Mouse (Mus musculus) testis, adult 2 months (tissue): Measurements from ENCODE around the gene Xlr3c. TPM values are rescaled to one million over a fixed set of nuclear protein-coding genes. Genes with fewer than 3 reads are reported as not detected.
A peak's percentile ranks its signal among the peaks of the same experiment; 100 is the strongest.
"Not testable (repeated sequence)": the region's sequence is repeated elsewhere in the genome, so short reads cannot be mapped to it uniquely, and the experiment has no call there.

ENCODE experiments used
- H3K27ac ChIP-seq: fragments of 200-500 bp; 2 replicates; pipeline ENCODE4 v1.5.1; 2012; ENCODE audit warnings: low read depth, low read length; ENCODE audit not compliant: control insufficient read depth, insufficient read depth
- H3K27me3 ChIP-seq: fragments of 200-500 bp; 2 replicates; pipeline ENCODE4 v1.6.1; 2012; ENCODE audit warnings: mild to moderate bottlenecking, low read length, moderate library complexity; ENCODE audit not compliant: control insufficient read depth, insufficient read depth
- H3K36me3 ChIP-seq: fragments of 200-500 bp; 2 replicates; pipeline ENCODE4 v1.6.1; 2012; ENCODE audit warnings: mild to moderate bottlenecking, low read length; ENCODE audit not compliant: control insufficient read depth, insufficient read depth
- H3K4me1 ChIP-seq: fragments of 200-500 bp; 2 replicates; pipeline ENCODE4 v1.6.1; 2012; ENCODE audit warnings: low read length; ENCODE audit not compliant: control insufficient read depth, insufficient read depth
- H3K4me3 ChIP-seq: fragments of 200-500 bp; 2 replicates; pipeline ENCODE4 v1.5.1; 2012; ENCODE audit warnings: low read depth, mild to moderate bottlenecking, low read length, moderate library complexity, mixed read lengths; ENCODE audit not compliant: control insufficient read depth
- CTCF ChIP-seq: fragments of 200-500 bp; IDR thresholded peaks from 2 replicates; pipeline ENCODE4 v1.5.1; 2012; ENCODE audit warnings: low read depth, mild to moderate bottlenecking, inconsistent platforms, low read length, moderate library complexity; ENCODE audit not compliant: control insufficient read depth, insufficient read depth, insufficient replicate concordance
- POLR2A ChIP-seq: fragments of 200-500 bp; IDR thresholded peaks from 2 replicates; pipeline ENCODE4 v1.6.1; 2012; ENCODE audit warnings: low read depth, mild to moderate bottlenecking, inconsistent platforms, low read length, moderate library complexity; ENCODE audit not compliant: control insufficient read depth
- polyA plus RNA-seq: library from polyadenylated mRNA; depleted of rRNA; stranded (reverse); fragments of >200 nt; gene quantifications from 2 replicates; pipeline ENCODE4 v1.2.3, GENCODE M21; 2012; rRNA removed

The Xlr3c gene
- 0.51 and 1.0 TPM in 2 replicates for polyA plus RNA-seq

DNA sequence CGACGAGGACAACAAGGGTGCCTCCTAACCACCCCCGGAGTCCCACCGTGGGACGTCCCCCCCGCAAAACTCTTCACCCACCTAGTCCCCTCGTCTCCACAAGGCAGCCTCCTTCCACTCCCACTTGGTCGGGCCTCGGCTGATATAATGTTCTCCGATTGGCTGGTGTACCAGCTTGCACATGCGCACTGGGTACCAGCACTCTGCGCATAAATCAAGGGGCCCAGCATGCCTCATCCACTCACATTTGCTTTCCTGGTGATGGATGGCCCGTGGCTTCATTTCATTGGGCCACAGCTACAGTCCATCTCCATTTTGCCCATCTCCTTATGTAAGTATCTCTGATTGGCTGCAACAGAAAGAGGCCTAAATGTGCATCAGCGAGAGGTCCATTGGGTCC is at the start of gene Xlr3c:
Gene Xlr3c (minus strand): TSS at position 121 of the 400 bp plus-strand sequence.
- H3K27ac ChIP-seq, H3K4me1 ChIP-seq, H3K27me3 ChIP-seq, H3K36me3 ChIP-seq: not testable (repeated sequence)
- peak within 1 kb of the TSS; percentile 9; the same call in 1 of the 2 replicates for H3K4me3 ChIP-seq

DNA sequence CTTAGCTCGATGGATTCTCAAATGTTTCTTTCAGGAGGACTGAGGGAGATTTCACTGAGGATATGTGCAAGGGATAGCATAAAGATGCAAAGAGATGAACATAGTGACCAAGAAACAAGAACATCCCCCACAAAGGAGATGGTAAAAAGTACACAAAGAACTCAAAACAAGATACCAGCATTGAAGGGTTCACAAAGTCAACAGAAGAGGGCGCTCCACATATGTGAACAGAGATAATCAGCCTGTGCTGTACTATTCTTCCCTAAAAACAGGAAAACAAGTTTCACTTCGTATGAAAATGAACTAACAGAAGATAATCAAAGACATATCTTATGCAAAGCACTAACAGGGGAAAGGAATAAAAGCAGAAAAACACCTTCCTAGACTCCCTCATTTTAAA is 47.3 kb upstream of the Xlr3c start:
- no peaks in the 10 kb centered on the region for H3K4me1 ChIP-seq
- H3K27ac ChIP-seq, result no peak overlapping the region
- TF ChIP-seq CTCF (no peak), POLR2A (no peak)
- H3K4me3 ChIP-seq, result no peak overlapping the region
- no peaks in the 10 kb centered on the region for H3K36me3 ChIP-seq
- H3K27me3 ChIP-seq, result no peaks in the 10 kb centered on the region

GRCm38 (mm10) chrX:73295745-73296144 is 30.6 kb upstream of the Xlr3c start:
- H3K36me3 ChIP-seq, H3K27ac ChIP-seq, H3K4me1 ChIP-seq, H3K4me3 ChIP-seq, H3K27me3 ChIP-seq: not testable (repeated sequence)

DNA sequence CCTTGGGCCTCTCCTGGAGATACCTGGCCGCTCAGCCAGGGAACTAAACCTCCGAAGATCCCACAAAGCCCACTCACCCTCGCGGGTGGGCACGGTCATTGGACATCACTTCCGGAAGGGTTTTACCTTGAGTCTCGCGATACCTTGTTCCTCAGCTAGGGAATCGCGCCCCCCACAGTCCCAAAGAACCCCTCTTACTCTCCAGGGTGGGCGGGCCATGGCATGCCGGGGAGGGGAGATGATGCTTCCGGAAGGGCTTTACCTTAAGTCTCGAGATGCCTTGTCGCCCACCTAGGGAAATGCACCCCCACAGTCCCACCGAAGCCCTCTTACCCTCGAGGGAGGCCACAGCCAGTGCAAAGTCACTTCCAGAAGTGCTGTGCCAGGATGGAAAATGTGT is 27.7 kb upstream of the Xlr3c start, which contains the start of the genes Xlr5a and Xlr5c:
Gene Xlr5a (minus strand): TSS at position 101 of the 400 bp plus-strand sequence.
Gene Xlr5c (minus strand): TSS at position 101 of the 400 bp plus-strand sequence.
- not testable (repeated sequence) for H3K36me3 ChIP-seq, H3K4me1 ChIP-seq, H3K27ac ChIP-seq, H3K27me3 ChIP-seq
- H3K4me3 ChIP-seq, result peak within 1 kb of the TSS; percentile 18; the same call in 1 of the 2 replicates

- H3K4me1 ChIP-seq, H3K4me3 ChIP-seq, H3K27ac ChIP-seq, H3K27me3 ChIP-seq, H3K36me3 ChIP-seq: not testable (repeated sequence)
Measured at GRCm38 (mm10) chrX:73262428-73262827, 2.8 kb downstream of the Xlr3c start.

DNA sequence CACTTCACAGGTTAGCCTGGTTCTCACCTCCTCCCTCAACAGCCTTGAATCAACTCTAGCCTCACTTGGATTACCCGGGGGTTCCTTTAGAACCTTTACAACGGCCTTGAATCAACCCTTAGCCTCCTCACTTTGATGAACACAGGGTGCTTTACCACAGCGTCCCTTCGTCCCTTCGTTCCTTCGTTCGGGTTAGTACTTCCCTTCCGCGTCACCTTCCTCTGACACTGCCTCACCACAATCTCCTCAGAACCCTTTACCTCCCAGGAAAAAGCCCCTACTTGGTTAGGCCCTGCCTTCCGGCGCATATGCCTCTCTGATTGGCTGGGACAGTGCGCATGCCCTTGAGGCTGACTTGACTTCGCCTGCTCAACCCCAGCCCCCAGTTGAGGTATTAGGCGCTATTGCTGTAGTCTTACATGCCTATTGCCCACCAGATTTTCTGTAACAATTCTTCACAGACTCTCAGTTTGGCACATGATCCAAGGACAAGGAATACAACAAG is 22.3 kb downstream of the Xlr3c start, which contains the start of gene Xlr4c:
Gene Xlr4c (minus strand): TSS at position 310 of the 505 bp plus-strand sequence.
- H3K4me1 ChIP-seq, H3K27ac ChIP-seq, H3K27me3 ChIP-seq, H3K36me3 ChIP-seq, H3K4me3 ChIP-seq: not testable (repeated sequence)

DNA sequence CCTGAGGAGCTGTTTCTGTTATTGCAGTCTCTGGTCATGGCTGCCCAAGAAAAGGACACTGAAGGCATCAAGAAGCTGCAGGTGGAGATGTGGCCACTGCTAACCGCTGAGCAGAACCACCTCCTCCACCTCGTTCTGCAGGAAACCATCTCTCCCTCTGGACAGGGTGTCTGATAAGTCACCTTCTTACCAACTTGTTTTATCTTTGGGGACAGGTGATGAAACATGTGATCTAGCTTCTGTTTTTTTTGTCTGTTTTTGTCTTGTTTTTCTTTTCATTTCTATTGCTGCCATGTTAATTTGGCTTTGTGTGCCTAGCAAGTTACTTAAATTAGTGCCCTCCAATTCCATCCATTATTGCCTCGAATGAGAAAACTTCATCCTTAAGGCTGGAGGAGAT is 35.9 kb downstream of the Xlr3c start:
- Histone ChIP-seq H3K4me1 (no peaks in the 10 kb centered on the region; the same call in 1 of the 2 replicates), H3K27me3 (no peaks in the 10 kb centered on the region), H3K27ac (no peak overlapping the region), H3K36me3 (no peaks in the 10 kb centered on the region), H3K4me3 (peak overlapping the region; percentile 95)
- no peak for TF ChIP-seq POLR2A
- no peak for TF ChIP-seq CTCF

DNA sequence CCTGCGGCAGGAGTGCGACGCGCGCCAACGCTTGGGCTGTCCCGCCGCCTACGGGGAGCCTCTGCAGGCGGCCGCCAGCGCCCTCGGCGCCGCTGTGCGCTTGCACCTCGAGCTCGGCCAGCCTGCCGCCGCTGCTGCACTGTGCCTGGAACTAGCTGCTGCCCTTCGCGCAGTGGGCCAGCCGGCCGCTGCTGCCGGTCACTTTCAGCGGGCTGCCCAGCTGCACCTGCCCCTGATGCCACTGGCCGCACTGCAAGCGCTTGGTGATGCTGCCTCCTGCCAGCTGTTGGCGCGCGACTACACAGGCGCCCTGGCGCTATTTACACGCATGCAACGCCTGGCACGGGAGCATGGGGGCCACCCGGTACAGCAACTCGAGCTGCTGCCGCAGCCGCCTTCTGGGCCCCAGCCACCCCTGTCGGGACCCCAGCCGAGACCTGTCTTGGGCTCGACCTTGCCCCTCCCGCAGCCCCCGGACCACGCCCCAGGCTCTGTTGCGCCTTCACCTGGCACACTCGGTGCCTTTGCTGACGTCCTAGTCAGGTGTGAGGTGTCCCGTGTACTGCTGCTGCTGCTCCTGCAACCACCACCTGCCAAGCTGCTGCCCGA is 36.5 kb downstream of the Xlr3c start:
- Histone ChIP-seq H3K27me3 (no peaks in the 10 kb centered on the region), H3K4me1 (no peaks in the 10 kb centered on the region; the same call in 1 of the 2 replicates), H3K36me3 (no peaks in the 10 kb centered on the region), H3K4me3 (peak overlapping the region; percentile 95), H3K27ac (peak overlapping the region; percentile 89)
- TF ChIP-seq CTCF (no peak), POLR2A (no peak; the same call in 1 of the 2 replicates)
